Mouse (Mus musculus) gastrocnemius, postnatal 36 days (tissue): ENCODE measurements around the gene Maml1. TPM values are rescaled to one million over a fixed set of nuclear protein-coding genes. Genes with fewer than 3 reads are reported as not detected.
"Not testable (repeated sequence)": the region's sequence is repeated elsewhere in the genome, so short reads cannot be mapped to it uniquely, and the experiment has no call there.

Source experiments
- DNase-seq, 2 experiments: peaks; one replicate each; pipeline ENCODE4 v3.0.0; 2022
- intact Hi-C: fragments of 180-260 bp; cut with DNase I; formaldehyde crosslinking; loops from one replicate; pipeline ENCODE4 v1.15.1; 2025
- long read RNA-seq, 2 experiments: library from polyadenylated mRNA; stranded (forward); transcript quantifications; one replicate each; pipeline ENCODE4 v2.0.0; 2021
- total RNA-seq, 2 experiments: library from RNA; stranded (reverse); gene quantifications; 2 replicates each; pipeline ENCODE4 v1.2.3; 2021

The Maml1 gene
- total RNA-seq: 1 to 10 TPM; 4.8 to 6.3 TPM
- long read RNA-seq, experiment 1, partial matches to known transcripts: 0 of 4 reads
- long read RNA-seq, experiment 1, other reads (novel, unspliced or antisense): 4 of 4 reads
- long read RNA-seq, experiment 2, partial matches to known transcripts: 1 of 2 reads
- long read RNA-seq, experiment 2, other reads (novel, unspliced or antisense): 1 of 2 reads

GRCm38 (mm10) chr11:50292190-50292855 lies at the start of gene Maml1:
Gene Maml1, minus strand, starts transcription at chr11:50292311.
- intact Hi-C loops: loop anchor here (2.0 kb wide), 1 partner anchor 56 kb away; no protein-coding TSS in a partner anchor
- DNase-seq: peak; percentile 93 to 95

GRCm38 (mm10) chr11:50336891-50337290 lies 44.8 kb upstream of the Maml1 start:
- intact Hi-C loops: no loop called here
- DNase-seq: no peak

GRCm38 (mm10) chr11:50336126-50336525 lies 44.0 kb upstream of the Maml1 start:
- no peak for DNase-seq
- intact Hi-C loops: no loop called here

- peak in 1 of 2 experiments; percentile 37 for DNase-seq
- intact Hi-C loops: no loop called here
Observed at GRCm38 (mm10) chr11:50333181-50333580, 41.1 kb upstream of the Maml1 start.

- no peak for DNase-seq
- intact Hi-C loops: no loop called here
Observed at GRCm38 (mm10) chr11:50329378-50329777, 37.3 kb upstream of the Maml1 start.

- no peak for DNase-seq
- intact Hi-C loops: no loop called here
Observed at GRCm38 (mm10) chr11:50328075-50328625, 36.0 kb upstream of the Maml1 start.

GRCm38 (mm10) chr11:50326302-50326966 lies 34.3 kb upstream of the Maml1 start:
- DNase-seq: no peak
- intact Hi-C loops: no loop called here

- intact Hi-C loops: no loop called here
- peak; percentile 97 to 98 for DNase-seq
Observed at GRCm38 (mm10) chr11:50325496-50326301, 33.6 kb upstream of the Maml1 start, which contains the start of gene Canx. Gene Canx, minus strand, starts transcription at chr11:50325673.

GRCm38 (mm10) chr11:50324751-50325471 lies 32.8 kb upstream of the Maml1 start:
- intact Hi-C loops: loop anchor here (5.0 kb wide), 1 partner anchor 37 kb away; no protein-coding TSS in a partner anchor

GRCm38 (mm10) chr11:50323843-50324242 lies 31.7 kb upstream of the Maml1 start:
- intact Hi-C loops: loop anchor here (5.0 kb wide), 1 partner anchor 38 kb away; no protein-coding TSS in a partner anchor
- no peak for DNase-seq

More at GRCm38 (mm10) chr11:50324751-50325471, 32.8 kb upstream of the Maml1 start:
- DNase-seq: no peak

- intact Hi-C loops: loop anchor here (5.0 kb wide), 1 partner anchor 40 kb away; no protein-coding TSS in a partner anchor
- no peak for DNase-seq
Observed at GRCm38 (mm10) chr11:50322345-50322744, 30.2 kb upstream of the Maml1 start.

- intact Hi-C loops: loop anchor here (5.0 kb wide), 1 partner anchor 41 kb away; no protein-coding TSS in a partner anchor
- DNase-seq: no peak
Observed at GRCm38 (mm10) chr11:50321239-50321638, 29.1 kb upstream of the Maml1 start.

- intact Hi-C loops, DNase-seq: not testable (repeated sequence)
Observed at GRCm38 (mm10) chr11:50319343-50319742, 27.2 kb upstream of the Maml1 start.

- intact Hi-C loops: no loop called here
- no peak for DNase-seq
Observed at GRCm38 (mm10) chr11:50312803-50313202, 20.7 kb upstream of the Maml1 start.

- DNase-seq: no peak
- intact Hi-C loops: no loop called here
Observed at GRCm38 (mm10) chr11:50303406-50303805, 11.3 kb upstream of the Maml1 start.

GRCm38 (mm10) chr11:50291321-50292165 lies 568 bp downstream of the Maml1 start:
- intact Hi-C loops: loop anchor here (2.0 kb wide), 1 partner anchor 55 kb away; no protein-coding TSS in a partner anchor
- peak; percentile 19 to 42 for DNase-seq

GRCm38 (mm10) chr11:50290486-50291225 lies 1.5 kb downstream of the Maml1 start:
- intact Hi-C loops: no loop called here
- DNase-seq: no peak

- no peak for DNase-seq
- intact Hi-C loops: no loop called here
Observed at GRCm38 (mm10) chr11:50286428-50286827, 5.7 kb downstream of the Maml1 start.
